Mouse (Mus musculus): ENCODE results near the gene Filip1.

GRCm38 (mm10) chr9:79784934-79785793 is 227.5 kb downstream of the Filip1 start:
- TF ChIP-seq POLR2A (IDR thresholded peaks at IDR 0.05; ENCODE audit: borderline replicate concordance, extremely low read depth, insufficient read depth, insufficient read length, poor library complexity, severe bottlenecking) (no peak), CTCF (IDR thresholded peaks at IDR 0.05; ENCODE audit: borderline replicate concordance, extremely low read depth, insufficient read depth, insufficient read length) (no peak)

Data from brain, embryonic 14.5 days (tissue).